Mouse (Mus musculus) intestine, embryonic 16.5 days (tissue): ENCODE data around the gene Fbp2. TPM values are rescaled to one million over a fixed set of nuclear protein-coding genes. Genes with fewer than 3 reads are reported as not detected.

Experiments used
- ATAC-seq: fragments of 200-750 bp; cut with Nextera tagmentation; 2 replicates; pipeline ENCODE4 v1.8.0; 2017; ENCODE audit warnings: moderate TSS enrichment, moderate library complexity
- H3K27ac ChIP-seq: fragments of 300-500 bp; sonication (generic); 2 replicates; pipeline ENCODE4 v1.5.1; 2014; ENCODE audit warnings: mild to moderate bottlenecking, low read length
- H3K27me3 ChIP-seq: fragments of 300-500 bp; sonication (generic); replicated peaks from 2 replicates; pipeline ENCODE4 v1.6.1; 2014; ENCODE audit warnings: low read length, control low read depth, mixed read lengths; ENCODE audit not compliant: control insufficient read depth, insufficient read depth
- H3K36me3 ChIP-seq: fragments of 300-500 bp; sonication (generic); 2 replicates; pipeline ENCODE4 v1.6.1; 2014; ENCODE audit warnings: low read length, control low read depth; ENCODE audit not compliant: control insufficient read depth, insufficient read depth
- H3K4me1 ChIP-seq: fragments of 300-500 bp; sonication (generic); 2 replicates; pipeline ENCODE4 v1.6.1; 2014; ENCODE audit warnings: low read length, control low read depth, mixed read lengths; ENCODE audit not compliant: control insufficient read depth, insufficient read depth
- H3K4me2 ChIP-seq: fragments of 300-500 bp; sonication (generic); 2 replicates; pipeline ENCODE4 v1.6.1; 2014; ENCODE audit warnings: low read depth, low read length, control low read depth
- H3K4me3 ChIP-seq: fragments of 300-500 bp; sonication (generic); 2 replicates; pipeline ENCODE4 v1.5.1; 2014; ENCODE audit warnings: mild to moderate bottlenecking, low read length
- H3K9ac ChIP-seq: fragments of 300-500 bp; sonication (generic); 2 replicates; pipeline ENCODE4 v1.6.1; 2014; ENCODE audit warnings: low read depth, low read length
- H3K9me3 ChIP-seq: fragments of 300-500 bp; sonication (generic); 2 replicates; pipeline ENCODE4 v1.6.1; 2016; ENCODE audit warnings: low read length, control low read depth; ENCODE audit not compliant: control insufficient read depth
- WGBS: fragments of 180-500 bp; shearing (Covaris S2); extraction: QIAGEN DNeasy Blood & Tissue Kit; methylation state at CpG from one replicate; pipeline ENCODE4 v1.1.7; 2014; 5-methylcytosine and 5-hydroxymethylcytosine counted together
- polyA plus RNA-seq: library from polyadenylated mRNA; unstranded; fragments of >200 nt; fragmentation: Nextera tagmentation; extraction: Ambion mirVana; gene quantifications from 2 replicates; pipeline ENCODE4 v1.2.1, GENCODE M21; 2015

Fbp2 gene
- polyA plus RNA-seq, 1 experiment from 2014 or later, result 406 TPM

GRCm38 (mm10) chr13:62883925-62884324 is 25.7 kb upstream of the Fbp2 start:
- 0 out of 2 replicates have a peak, but pooled peaks cover 2% of the 10 kb centered on the region for H3K27me3 ChIP-seq
- no peak overlapping the region for H3K27ac ChIP-seq
- H3K4me2 ChIP-seq, result no peak overlapping the region
- no peak for ATAC-seq
- H3K4me3 ChIP-seq, result no peak overlapping the region
- 0 out of 2 replicates have a peak, but pooled peaks cover 8% of the 10 kb centered on the region for H3K4me1 ChIP-seq
- H3K9ac ChIP-seq, result no peak overlapping the region
- WGBS, result 92% methylated on average over 9 of the region's 9 CpGs
- no peaks in the 10 kb centered on the region for H3K9me3 ChIP-seq
- no peaks in the 10 kb centered on the region for H3K36me3 ChIP-seq

- Histone ChIP-seq H3K27me3 (0 out of 2 replicates have a peak, but pooled peaks cover 2% of the 10 kb centered on the region), H3K4me3 (no peak overlapping the region), H3K4me1 (0 out of 2 replicates have a peak, but pooled peaks cover 8% of the 10 kb centered on the region), H3K9me3 (no peaks in the 10 kb centered on the region), H3K4me2 (no peak overlapping the region), H3K9ac (no peak overlapping the region), H3K36me3 (no peaks in the 10 kb centered on the region), H3K27ac (no peak overlapping the region)
- WGBS, result 65% methylated on average over 2 of the region's 2 CpGs
- no peak for ATAC-seq
Observed at GRCm38 (mm10) chr13:62883436-62883835, 25.2 kb upstream of the Fbp2 start.

GRCm38 (mm10) chr13:62882856-62883255 is 24.6 kb upstream of the Fbp2 start:
- no peak overlapping the region for H3K27ac ChIP-seq
- H3K4me2 ChIP-seq, result no peak overlapping the region
- no peak for ATAC-seq
- H3K36me3 ChIP-seq, result no peaks in the 10 kb centered on the region
- 77% methylated on average over 5 of the region's 5 CpGs for WGBS
- no peaks in the 10 kb centered on the region for H3K9me3 ChIP-seq
- H3K4me1 ChIP-seq, result 0 out of 2 replicates have a peak, but pooled peaks cover 6% of the 10 kb centered on the region
- no peak overlapping the region for H3K9ac ChIP-seq
- H3K4me3 ChIP-seq, result no peak overlapping the region
- 0 out of 2 replicates have a peak, but pooled peaks cover 2% of the 10 kb centered on the region for H3K27me3 ChIP-seq

- Histone ChIP-seq H3K9ac (no peak overlapping the region), H3K36me3 (no peaks in the 10 kb centered on the region), H3K4me3 (no peak overlapping the region), H3K4me1 (0 out of 2 replicates have a peak, but pooled peaks cover 2% of the 10 kb centered on the region), H3K27ac (no peak overlapping the region), H3K27me3 (no peaks in the 10 kb centered on the region), H3K9me3 (no peaks in the 10 kb centered on the region), H3K4me2 (no peak overlapping the region)
- no peak for ATAC-seq
- WGBS, result 81% methylated on average over 9 of the region's 9 CpGs
Observed at GRCm38 (mm10) chr13:62881336-62881735, 23.1 kb upstream of the Fbp2 start.

- no peaks in the 10 kb centered on the region for H3K27me3 ChIP-seq
- H3K27ac ChIP-seq, result no peak overlapping the region
Observed at GRCm38 (mm10) chr13:62879831-62880615, 21.8 kb upstream of the Fbp2 start.

GRCm38 (mm10) chr13:62879411-62879810 is 21.2 kb upstream of the Fbp2 start:
- 49% methylated on average over 6 of the region's 6 CpGs for WGBS
- Histone ChIP-seq H3K9me3 (no peaks in the 10 kb centered on the region), H3K27me3 (no peaks in the 10 kb centered on the region), H3K9ac (no peak overlapping the region), H3K27ac (no peak overlapping the region), H3K4me3 (no peak overlapping the region), H3K4me2 (no peak overlapping the region), H3K4me1 (0 out of 2 replicates have a peak, but pooled peaks cover 2% of the 10 kb centered on the region), H3K36me3 (no peaks in the 10 kb centered on the region)
- no peak for ATAC-seq

More at GRCm38 (mm10) chr13:62879831-62880615, 21.8 kb upstream of the Fbp2 start:
- H3K4me1 ChIP-seq, result 0 out of 2 replicates have a peak, but pooled peaks cover 2% of the 10 kb centered on the region
- H3K9me3 ChIP-seq, result no peaks in the 10 kb centered on the region
- no peak overlapping the region for H3K9ac ChIP-seq
- H3K4me3 ChIP-seq, result no peak overlapping the region
- ATAC-seq, result no peak
- no peak overlapping the region for H3K4me2 ChIP-seq
- H3K36me3 ChIP-seq, result no peaks in the 10 kb centered on the region
- WGBS, result 53% methylated on average over 8 of the region's 8 CpGs

DNA sequence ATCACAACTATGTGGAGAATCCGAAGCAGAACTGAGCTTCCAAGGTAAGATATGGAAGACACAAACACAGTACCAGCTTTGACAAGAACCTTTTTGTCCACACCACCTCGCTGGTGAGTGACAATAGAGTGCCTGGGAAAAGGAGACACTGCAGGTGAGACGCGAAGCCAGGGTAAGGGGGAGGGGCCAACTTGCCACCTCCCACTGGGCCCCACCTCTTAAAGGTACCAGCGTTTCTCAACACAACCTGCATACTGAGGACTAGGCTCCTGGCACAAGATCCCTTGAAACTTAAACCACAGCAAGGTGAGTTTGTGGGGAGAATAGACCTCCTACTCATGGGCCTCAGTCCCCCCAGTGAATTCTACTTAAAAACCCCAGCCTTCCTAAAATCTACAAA is 19.0 kb upstream of the Fbp2 start:
- 11% methylated on average over 5 of the region's 5 CpGs for WGBS
- 0 out of 2 replicates have a peak overlapping the region, but pooled peaks have one; percentile 5 for H3K4me2 ChIP-seq
- 0 out of 2 replicates have a peak, but pooled peaks cover 2% of the 10 kb centered on the region for H3K4me1 ChIP-seq
- ATAC-seq, result peak; percentile 88
- no peaks in the 10 kb centered on the region for H3K36me3 ChIP-seq
- H3K27ac ChIP-seq, result no peak overlapping the region
- H3K9ac ChIP-seq, result no peak overlapping the region
- no peaks in the 10 kb centered on the region for H3K9me3 ChIP-seq
- H3K27me3 ChIP-seq, result no peaks in the 10 kb centered on the region
- H3K4me3 ChIP-seq, result no peak overlapping the region

GRCm38 (mm10) chr13:62876111-62876510 is 17.9 kb upstream of the Fbp2 start:
- no peaks in the 10 kb centered on the region for H3K36me3 ChIP-seq
- 0 out of 2 replicates have a peak, but pooled peaks cover 2% of the 10 kb centered on the region for H3K4me1 ChIP-seq
- no peak overlapping the region for H3K4me2 ChIP-seq
- no peak overlapping the region for H3K27ac ChIP-seq
- no peaks in the 10 kb centered on the region for H3K9me3 ChIP-seq
- no peak for ATAC-seq
- H3K9ac ChIP-seq, result no peak overlapping the region
- H3K27me3 ChIP-seq, result no peaks in the 10 kb centered on the region
- no peak overlapping the region for H3K4me3 ChIP-seq
- WGBS, result 84% methylated on average over 1 of the region's 1 CpGs

- Histone ChIP-seq H3K4me3 (no peak overlapping the region), H3K9ac (no peak overlapping the region), H3K9me3 (no peaks in the 10 kb centered on the region), H3K4me1 (no peaks in the 10 kb centered on the region), H3K27me3 (no peaks in the 10 kb centered on the region), H3K36me3 (no peaks in the 10 kb centered on the region), H3K27ac (no peak overlapping the region), H3K4me2 (no peak overlapping the region)
- ATAC-seq, result no peak
- WGBS, result 65% methylated on average over 3 of the region's 3 CpGs
Observed at GRCm38 (mm10) chr13:62872252-62872651, 14.0 kb upstream of the Fbp2 start.
